Mouse (Mus musculus) yolk sac, embryonic 10.5 days (tissue): Measurements from ENCODE around the gene Th.

Experiments used
- DNase-seq: peaks from one replicate; pipeline ENCODE4 v3.0.0-alpha.2; 2017; ENCODE audit warnings: low spot score

Th gene

DNA sequence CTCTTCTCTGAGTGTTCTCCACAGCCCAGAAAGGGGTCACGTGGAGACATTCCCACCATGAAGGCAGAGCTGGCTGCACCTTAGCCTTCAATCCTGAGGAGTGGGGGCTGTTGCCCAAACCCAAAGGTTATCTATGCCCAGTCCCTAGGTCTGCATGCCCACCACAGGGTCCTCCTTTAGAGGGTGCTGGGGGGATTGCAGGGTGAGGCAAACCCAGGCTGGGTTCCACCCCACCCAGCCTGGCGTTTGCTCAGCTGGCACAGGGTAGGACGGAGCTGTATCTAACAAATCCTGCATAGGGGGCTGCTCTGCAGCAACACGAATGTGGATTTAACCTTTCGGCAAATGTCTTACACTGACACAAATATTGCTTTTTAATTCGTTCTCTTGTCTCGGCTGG lies 29.2 kb downstream of the Th start:
- DNase-seq = no peak

DNA sequence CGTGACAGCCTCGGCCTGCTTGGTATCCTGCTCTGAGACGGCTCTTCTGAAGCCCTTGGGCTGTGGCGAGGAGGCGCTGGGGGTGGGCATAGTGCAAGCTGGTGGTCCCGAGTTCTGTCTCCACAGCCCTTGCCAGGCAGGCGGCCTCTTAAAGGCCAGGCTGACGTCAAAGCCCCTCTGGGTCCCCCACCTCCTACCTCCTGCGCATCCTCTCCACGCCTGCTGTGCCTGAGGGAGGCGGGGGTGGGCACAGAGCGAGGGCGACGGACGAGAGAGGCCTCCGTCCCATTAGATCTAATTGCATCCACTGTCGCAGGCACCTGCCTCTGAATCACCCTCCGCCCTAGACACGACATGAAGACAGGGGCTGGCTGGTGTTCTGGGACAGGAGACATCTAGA lies 31.1 kb downstream of the Th start:
- DNase-seq = no peak

DNA sequence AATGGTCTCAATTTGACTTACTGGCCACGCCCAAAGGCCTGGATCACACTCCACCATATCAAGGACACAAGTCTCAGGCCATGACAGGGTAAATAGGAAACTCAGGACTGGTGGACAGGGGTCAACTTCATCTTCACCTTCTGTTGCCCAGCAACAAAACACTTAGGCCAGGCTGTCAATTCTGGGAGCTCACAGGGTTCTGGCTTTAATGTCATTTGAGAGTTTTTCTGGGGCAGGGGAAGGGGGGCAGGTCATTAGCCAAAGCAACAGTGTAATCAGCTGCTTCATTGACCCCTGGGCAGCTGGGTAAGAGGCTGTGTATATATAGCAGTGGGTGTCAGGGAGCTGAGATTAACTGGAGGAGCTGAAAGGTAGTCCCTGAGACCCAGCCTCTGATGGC lies 33.5 kb downstream of the Th start:
- no peak for DNase-seq

DNA sequence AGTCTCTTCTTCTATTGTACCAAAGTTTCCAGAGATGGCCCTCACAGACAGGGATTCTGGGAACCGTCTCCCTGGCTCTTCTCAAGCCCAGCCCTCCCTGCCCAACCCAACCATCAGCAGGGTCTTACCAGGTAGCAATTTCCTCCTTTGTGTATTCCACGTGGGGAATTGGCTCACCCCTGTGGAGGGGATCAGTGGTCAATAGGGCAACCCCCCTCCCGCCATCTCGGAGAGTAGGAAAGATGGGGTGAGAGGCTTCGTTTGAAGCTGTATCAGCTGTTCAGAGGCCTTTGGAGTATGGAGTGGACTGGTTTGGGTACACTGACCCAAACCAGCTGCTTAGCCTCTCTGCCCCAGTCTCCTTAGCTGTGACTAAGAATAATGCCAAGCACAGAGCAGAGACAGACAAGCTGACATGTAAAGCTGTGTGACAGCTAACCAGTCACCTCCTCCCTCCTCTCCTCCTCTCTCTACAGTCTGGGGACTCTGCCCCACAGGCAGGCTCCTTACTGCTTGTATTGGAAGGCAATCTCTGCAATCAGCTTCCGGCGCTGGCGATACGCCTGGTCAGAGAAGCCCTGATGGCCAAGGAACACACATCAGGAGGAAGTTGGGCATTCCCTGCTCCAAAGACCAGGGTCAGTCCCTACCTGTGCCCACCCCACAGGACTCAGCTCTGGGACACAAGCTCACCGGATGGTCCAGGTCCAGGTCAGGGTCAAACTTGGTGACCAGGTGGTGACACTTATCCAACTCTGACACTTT lies 34.8 kb downstream of the Th start:
- DNase-seq = no peak

DNA sequence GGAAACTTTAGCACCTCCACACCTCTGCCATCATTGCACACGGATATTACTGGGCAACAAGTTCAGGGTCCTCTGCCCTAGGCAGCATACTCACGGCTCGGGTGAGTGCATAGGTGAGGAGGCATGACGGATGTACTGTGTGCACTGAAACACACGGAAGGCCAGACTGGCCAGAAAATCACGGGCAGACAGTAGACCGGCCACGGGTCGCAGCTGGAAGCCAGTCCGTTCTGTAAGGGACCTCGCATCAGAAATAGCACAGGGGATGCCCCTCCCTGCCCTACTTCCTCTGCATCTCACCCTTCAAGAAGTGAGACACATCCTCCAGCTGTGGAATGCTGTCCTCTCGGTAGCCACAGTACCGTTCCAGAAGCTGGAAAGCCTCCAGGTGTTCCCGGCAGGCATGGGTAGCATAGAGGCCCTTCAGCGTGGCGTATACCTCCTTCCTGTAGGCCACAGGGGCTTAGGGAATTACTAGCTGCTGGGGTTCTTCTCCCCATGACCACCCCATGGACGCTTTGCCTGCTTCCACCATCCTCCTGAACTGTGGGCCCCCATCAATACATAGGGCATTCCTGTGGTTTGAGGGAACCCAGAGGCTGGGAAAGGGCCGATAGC lies 35.6 kb downstream of the Th start:
- no peak for DNase-seq

DNA sequence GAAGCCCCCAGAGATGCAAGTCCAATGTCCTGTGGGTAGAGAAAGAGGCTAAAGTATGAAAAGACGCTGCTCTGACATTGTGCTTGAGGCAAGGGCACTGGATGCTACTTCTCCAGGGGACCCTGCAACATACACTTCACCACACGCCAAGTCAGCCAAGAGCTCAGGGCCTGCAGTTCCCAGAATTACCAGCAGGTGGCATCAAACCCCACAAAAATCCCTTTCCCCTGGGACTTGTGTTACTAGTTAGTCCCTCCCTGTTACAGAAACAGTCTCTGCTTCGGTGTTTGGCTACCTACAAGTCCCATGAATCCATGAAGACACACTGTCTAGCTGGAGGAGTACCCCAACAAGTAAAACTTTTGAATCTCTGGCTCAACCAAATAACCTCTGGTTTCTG lies 36.3 kb downstream of the Th start:
- DNase-seq = peak; percentile 75

- DNase-seq = no peak
Observed at GRCm38 (mm10) chr7:142893721-142894639, 36.9 kb downstream of the Th start.

DNA sequence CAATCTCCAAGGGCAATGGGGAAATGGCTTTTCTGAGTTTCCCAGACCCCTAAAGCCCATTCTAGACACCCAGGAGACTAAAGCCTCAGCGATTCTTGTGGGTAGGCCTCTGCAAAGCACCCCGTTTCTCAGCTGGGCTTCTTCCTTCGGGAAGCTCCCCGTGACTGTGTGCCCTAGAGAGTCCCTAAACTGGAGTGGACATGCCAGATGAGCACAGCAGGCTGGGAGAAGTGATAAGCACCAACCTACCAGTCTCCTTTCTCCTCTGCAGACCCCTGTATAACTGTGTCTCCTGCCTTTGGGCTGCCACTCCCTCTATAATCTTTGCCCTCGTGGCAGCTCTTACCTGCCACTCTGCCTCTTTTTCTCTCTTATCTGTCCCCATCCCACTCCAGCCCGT lies 37.6 kb downstream of the Th start:
- no peak for DNase-seq

DNA sequence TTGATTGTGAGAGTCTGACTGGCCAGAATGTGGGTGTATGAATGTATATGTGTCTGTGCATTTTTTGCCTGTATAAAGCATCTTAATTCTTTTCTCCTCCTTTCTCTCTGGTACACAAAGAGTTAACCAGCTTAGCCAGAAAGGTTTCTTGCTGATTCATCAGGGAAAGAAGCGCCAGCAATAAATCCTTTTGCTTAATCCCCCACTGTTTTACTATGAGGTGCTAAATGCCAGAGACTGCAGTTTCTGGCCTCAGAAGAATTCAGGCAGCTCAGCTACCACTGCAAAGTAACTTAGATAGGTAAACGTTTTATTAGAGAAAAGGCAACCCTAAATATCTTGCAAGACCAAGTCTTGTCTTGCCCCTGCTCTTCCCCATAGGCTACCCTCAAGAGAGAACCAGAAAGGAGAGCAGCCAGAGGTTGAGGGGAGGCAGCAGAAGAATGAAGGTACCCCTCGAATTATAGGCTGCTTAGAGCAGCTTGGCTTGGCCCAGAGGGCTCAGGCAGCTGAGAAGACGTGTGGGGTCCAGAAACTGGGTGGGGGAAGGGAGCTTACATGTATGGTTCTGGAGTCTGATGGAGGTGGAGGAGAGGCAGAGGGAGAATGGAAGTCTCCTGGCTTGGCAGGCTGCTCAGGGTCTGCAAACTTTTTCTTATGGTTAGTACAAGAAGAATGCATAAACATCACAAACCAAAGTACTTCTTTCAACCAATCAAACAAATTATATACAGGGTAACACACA lies 61.3 kb downstream of the Th start:
- peak; percentile 36 for DNase-seq

DNA sequence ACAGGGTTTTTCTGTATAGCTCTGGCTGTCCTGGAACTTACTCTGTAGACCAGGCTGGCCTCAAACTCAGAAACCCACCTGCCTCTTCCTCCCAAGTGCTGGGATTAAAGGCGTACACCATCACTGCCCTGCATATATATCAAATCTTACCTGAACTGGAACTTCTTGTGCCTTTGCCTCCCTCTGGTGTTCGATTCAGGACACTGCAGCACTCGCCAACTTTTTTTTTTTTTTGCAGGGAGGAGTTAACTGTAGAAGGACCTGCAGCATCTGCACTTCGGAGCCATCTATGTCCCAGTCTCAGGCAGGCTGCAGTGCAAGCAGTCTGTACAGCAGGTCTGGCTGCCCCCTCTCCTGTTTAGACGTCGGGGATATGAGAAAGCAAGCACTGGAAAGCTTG lies 80.2 kb downstream of the Th start:
- peak; percentile 48 for DNase-seq
